Mouse (Mus musculus) small intestine, adult 2 months (tissue): ENCODE results near the gene Timm10. TPM values are rescaled to one million over a fixed set of nuclear protein-coding genes. Genes with fewer than 3 reads are reported as not detected.

ENCODE experiments used
- H3K27ac ChIP-seq: fragments of 200-500 bp; 2 replicates; pipeline ENCODE4 v1.5.1; 2012; ENCODE audit warnings: low read depth, low read length, control low read depth, inconsistent platforms; ENCODE audit not compliant: insufficient read depth
- H3K27me3 ChIP-seq: fragments of 200-500 bp; 2 replicates; pipeline ENCODE4 v1.6.1; 2012; ENCODE audit warnings: mild to moderate bottlenecking, moderate library complexity, low read length, inconsistent platforms; ENCODE audit not compliant: control insufficient read depth, insufficient read depth
- H3K36me3 ChIP-seq: fragments of 200-500 bp; 2 replicates; pipeline ENCODE4 v1.6.1; 2012; ENCODE audit warnings: mild to moderate bottlenecking, low read length, control low read depth, inconsistent platforms; ENCODE audit not compliant: control insufficient read depth, insufficient read depth
- H3K4me1 ChIP-seq: fragments of 200-500 bp; 2 replicates; pipeline ENCODE4 v1.6.1; 2012; ENCODE audit warnings: low read length, inconsistent platforms, mixed read lengths; ENCODE audit not compliant: control insufficient read depth, insufficient read depth, insufficient read length
- H3K4me3 ChIP-seq: fragments of 200-500 bp; 2 replicates; pipeline ENCODE4 v1.5.1; 2012; ENCODE audit warnings: low read depth, mild to moderate bottlenecking, control low read depth, inconsistent platforms, low read length, moderate library complexity
- CTCF ChIP-seq: fragments of 200-500 bp; IDR thresholded peaks from 2 replicates; pipeline ENCODE4 v1.5.1; 2012; ENCODE audit warnings: low read depth, mild to moderate bottlenecking, control low read depth, inconsistent platforms, low read length, moderate library complexity, mixed read lengths; ENCODE audit not compliant: insufficient replicate concordance, insufficient read length; ENCODE audit errors: extremely low read depth
- POLR2A ChIP-seq: fragments of 200-500 bp; IDR thresholded peaks from 2 replicates; pipeline ENCODE4 v1.6.1; 2012; ENCODE audit warnings: low read depth, mild to moderate bottlenecking, control low read depth, inconsistent platforms, low read length, moderate library complexity
- WGBS: fragments of 180-500 bp; shearing (Covaris S2); methylation state at CpG from one replicate; pipeline ENCODE4 v1.1.7; 2018; 5-methylcytosine and 5-hydroxymethylcytosine counted together
- polyA plus RNA-seq: library from polyadenylated mRNA; depleted of rRNA; stranded (reverse); fragments of >200 nt; gene quantifications from 2 replicates; pipeline ENCODE4 v1.2.3, GENCODE M21; 2012; rRNA removed

Timm10 gene
- 28.6 and 32.0 TPM in 2 replicates for polyA plus RNA-seq

- no peaks in the 10 kb centered on the region for H3K27me3 ChIP-seq
- TF ChIP-seq POLR2A (no peak), CTCF (no peak)
- under 1% methylated on average over 34 of the region's 34 CpGs for WGBS
- H3K27ac ChIP-seq: peak within 1 kb of the TSS; percentile 75
- peak within 1 kb of the TSS; percentile 89 for H3K4me3 ChIP-seq
- peaks cover 6% of the 10 kb centered on the region; the same call in 1 of the 2 replicates for H3K36me3 ChIP-seq
- H3K4me1 ChIP-seq: peaks cover 9% of the 10 kb centered on the region
These were observed at the start of gene Timm10 for GRCm38 (mm10) chr2:84826488-84827282. Gene Timm10 (plus strand): TSS chr2:84826997.

- no peaks in the 10 kb centered on the region; the same call in 1 of the 2 replicates for H3K27me3 ChIP-seq
- 33% methylated on average over 3 of the region's 3 CpGs for WGBS
- no peak for TF ChIP-seq CTCF
- TF ChIP-seq POLR2A: no peak
- no peaks in the 10 kb centered on the region for H3K4me1 ChIP-seq
- no peak overlapping the region for H3K4me3 ChIP-seq
- H3K27ac ChIP-seq: no peak overlapping the region
- H3K36me3 ChIP-seq: no peaks in the 10 kb centered on the region
These were observed 49.1 kb upstream of the Timm10 start for GRCm38 (mm10) chr2:84777706-84778105.

GRCm38 (mm10) chr2:84779210-84779609 lies 47.6 kb upstream of the Timm10 start:
- no peaks in the 10 kb centered on the region for H3K36me3 ChIP-seq
- H3K27ac ChIP-seq: no peak overlapping the region
- 36% methylated on average over 6 of the region's 6 CpGs for WGBS
- H3K4me3 ChIP-seq: no peak overlapping the region
- H3K27me3 ChIP-seq: no peaks in the 10 kb centered on the region; the same call in 1 of the 2 replicates
- no peaks in the 10 kb centered on the region for H3K4me1 ChIP-seq
- no peak for TF ChIP-seq POLR2A
- TF ChIP-seq CTCF: peak; percentile 13; the same call in 1 of the 2 replicates

- no peak overlapping the region for H3K27ac ChIP-seq
These were observed 43.5 kb upstream of the Timm10 start for GRCm38 (mm10) chr2:84783315-84783714.

GRCm38 (mm10) chr2:84783840-84784566 lies 42.8 kb upstream of the Timm10 start:
- no peak overlapping the region for H3K4me3 ChIP-seq
- H3K27me3 ChIP-seq: no peaks in the 10 kb centered on the region
- peaks cover 5% of the 10 kb centered on the region for H3K4me1 ChIP-seq
- no peaks in the 10 kb centered on the region for H3K36me3 ChIP-seq
- 71% methylated on average over 3 of the region's 3 CpGs for WGBS
- peak overlapping the region; percentile 31; the same call in 1 of the 2 replicates for H3K27ac ChIP-seq
- TF ChIP-seq POLR2A (no peak), CTCF (no peak)

More at GRCm38 (mm10) chr2:84783315-84783714, 43.5 kb upstream of the Timm10 start:
- TF ChIP-seq CTCF (no peak), POLR2A (no peak)
- H3K4me3 ChIP-seq: no peak overlapping the region
- H3K36me3 ChIP-seq: no peaks in the 10 kb centered on the region
- H3K4me1 ChIP-seq: peaks cover 2% of the 10 kb centered on the region; the same call in 1 of the 2 replicates
- no peaks in the 10 kb centered on the region for H3K27me3 ChIP-seq
- WGBS: 76% methylated on average over 1 of the region's 1 CpGs

GRCm38 (mm10) chr2:84788316-84788715 lies 38.5 kb upstream of the Timm10 start:
- peaks cover 7% of the 10 kb centered on the region for H3K4me1 ChIP-seq
- H3K27me3 ChIP-seq: no peaks in the 10 kb centered on the region
- TF ChIP-seq CTCF: no peak
- WGBS: 49% methylated on average over 3 of the region's 3 CpGs
- H3K27ac ChIP-seq: no peak overlapping the region
- H3K4me3 ChIP-seq: no peak overlapping the region
- no peaks in the 10 kb centered on the region for H3K36me3 ChIP-seq

GRCm38 (mm10) chr2:84790418-84790817 lies 36.4 kb upstream of the Timm10 start:
- peak overlapping the region; percentile 26; the same call in 1 of the 2 replicates for H3K27ac ChIP-seq
- no peak overlapping the region for H3K4me3 ChIP-seq
- H3K36me3 ChIP-seq: no peaks in the 10 kb centered on the region
- 56% methylated on average over 9 of the region's 9 CpGs for WGBS
- peaks cover 7% of the 10 kb centered on the region for H3K4me1 ChIP-seq
- no peaks in the 10 kb centered on the region for H3K27me3 ChIP-seq
- TF ChIP-seq CTCF (no peak), POLR2A (no peak)
